Mouse (Mus musculus): ENCODE measurements around the gene Mttp.

Mttp gene

GRCm38 (mm10) chr3:138049555-138049954, 95.2 kb downstream of the Mttp start:
- no peak for DNase-seq

DNA sequence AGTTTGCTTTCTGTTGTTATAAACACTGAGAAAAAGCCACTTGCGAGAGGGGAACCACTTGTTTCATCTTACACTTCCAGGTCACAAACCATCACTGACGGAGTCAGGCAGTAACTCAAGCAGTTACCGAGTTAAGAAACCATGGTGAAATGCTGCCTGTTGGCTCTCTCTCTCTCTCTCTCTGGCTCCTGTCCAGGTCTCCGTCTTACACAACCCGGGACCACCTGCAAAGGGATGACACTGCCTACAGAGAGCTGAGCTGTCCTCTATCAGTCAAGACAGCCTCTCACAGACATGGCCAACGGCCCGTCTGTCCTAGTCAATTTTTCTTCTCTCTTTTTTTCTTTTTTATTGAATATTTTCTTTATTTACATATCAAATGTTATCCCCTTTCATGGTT, 101.5 kb downstream of the Mttp start:
- DNase-seq, result no peak

DNA sequence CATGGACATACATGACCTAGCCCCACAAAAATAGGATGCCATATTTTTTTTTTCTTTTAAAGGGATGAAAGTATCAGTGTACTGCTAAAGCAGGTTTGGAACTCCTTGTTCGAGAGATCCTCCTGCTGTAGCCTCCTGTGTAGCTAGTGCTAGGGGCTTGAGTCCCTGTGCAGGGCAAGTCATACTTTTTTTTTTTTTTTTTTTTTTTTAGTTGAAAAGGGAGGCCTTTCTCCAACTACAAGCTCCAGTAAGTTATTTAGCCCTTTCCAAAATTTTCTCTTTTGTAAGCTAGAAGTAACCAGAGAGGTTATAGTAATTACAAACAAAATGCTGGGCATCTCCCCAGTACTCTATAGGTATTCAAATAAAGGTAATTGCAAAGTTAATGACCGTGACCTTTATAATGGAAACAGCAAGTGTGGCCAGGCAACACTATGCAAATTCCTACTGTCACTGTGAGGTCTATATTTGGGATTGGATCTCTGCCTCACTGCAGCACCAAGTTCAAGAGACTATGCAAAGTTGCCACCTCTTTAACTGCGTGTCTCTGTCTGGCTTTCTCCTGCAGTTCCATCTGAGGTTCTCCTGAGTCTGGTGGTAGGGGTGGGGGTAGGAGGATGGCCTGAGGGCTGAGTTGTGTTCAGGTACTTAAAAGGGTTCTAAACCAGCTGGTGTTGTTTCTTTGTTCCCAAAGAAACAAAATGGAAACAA, 103.0 kb downstream of the Mttp start:
- no peak for DNase-seq

DNA sequence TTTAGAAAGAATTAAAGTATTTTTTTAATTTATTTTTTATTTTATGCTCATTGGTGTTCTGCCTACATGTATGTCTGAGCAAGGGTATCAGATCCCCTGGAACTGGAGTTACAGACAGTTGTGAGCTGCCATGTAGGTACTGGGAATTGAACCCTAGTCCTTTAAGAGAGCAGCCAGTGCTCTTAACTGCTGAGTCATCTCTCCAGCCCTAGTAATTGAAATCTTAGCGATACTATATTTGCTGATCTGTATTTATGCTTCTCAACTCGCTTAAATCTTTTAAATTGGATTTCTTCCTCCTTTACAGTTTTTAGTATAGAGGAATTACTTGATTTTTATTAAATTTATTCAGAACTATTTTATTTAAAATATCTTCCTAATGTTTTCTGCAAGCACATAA, 103.8 kb downstream of the Mttp start:
- DNase-seq, result no peak
